Mouse (Mus musculus): ENCODE results near the gene Hpcal4. TPM values are rescaled to one million over a fixed set of nuclear protein-coding genes. Genes with fewer than 3 reads are reported as not detected.
"Not testable (repeated sequence)": the region's sequence is repeated elsewhere in the genome, so short reads cannot be mapped to it uniquely, and the experiment has no call there.

Gene Hpcal4
- polyA plus RNA-seq, 1 experiment from 2014 or later: 1.6 TPM

GRCm38 (mm10) chr4:123155427-123155826 is 27.6 kb upstream of the Hpcal4 start:
- Histone ChIP-seq H3K4me3 (ENCODE audit: low read depth, low read length) (no peak overlapping the region), H3K27ac (replicated peaks; ENCODE audit: low read depth, low read length) (no peak overlapping the region), H3K27me3 (ENCODE audit: control insufficient read depth, insufficient read depth, low read length) (no peaks in the 10 kb centered on the region), H3K4me2 (ENCODE audit: low read depth, low read length) (no peak overlapping the region), H3K36me3 (replicated peaks; ENCODE audit: control insufficient read depth, insufficient read depth, low read depth, low read length) (no peaks in the 10 kb centered on the region), H3K4me1 (ENCODE audit: control insufficient read depth, insufficient read depth, low read length) (no peaks in the 10 kb centered on the region), H3K9ac (replicated peaks; ENCODE audit: low read length) (no peak overlapping the region), H3K9me3 (replicated peaks; ENCODE audit: control insufficient read depth, low read length) (no peaks in the 10 kb centered on the region)
- 61% methylated on average over 2 of the region's 2 CpGs for WGBS
- DNase-seq (ENCODE audit: low spot score): no peak
- ATAC-seq (replicated peaks; ENCODE audit: insufficient number of reproducible peaks, low FRiP score, low TSS enrichment, low read depth): no peak

GRCm38 (mm10) chr4:123155840-123156239 is 27.2 kb upstream of the Hpcal4 start:
- ATAC-seq (replicated peaks; ENCODE audit: insufficient number of reproducible peaks, low FRiP score, low TSS enrichment, low read depth) (no peak), DNase-seq (ENCODE audit: low spot score) (no peak)
- Histone ChIP-seq H3K27me3 (ENCODE audit: control insufficient read depth, insufficient read depth, low read length) (no peaks in the 10 kb centered on the region), H3K27ac (replicated peaks; ENCODE audit: low read depth, low read length) (no peak overlapping the region), H3K4me2 (ENCODE audit: low read depth, low read length) (no peak overlapping the region), H3K9ac (replicated peaks; ENCODE audit: low read length) (no peak overlapping the region), H3K36me3 (replicated peaks; ENCODE audit: control insufficient read depth, insufficient read depth, low read depth, low read length) (no peaks in the 10 kb centered on the region), H3K4me3 (ENCODE audit: low read depth, low read length) (no peak overlapping the region), H3K4me1 (ENCODE audit: control insufficient read depth, insufficient read depth, low read length) (no peaks in the 10 kb centered on the region), H3K9me3 (replicated peaks; ENCODE audit: control insufficient read depth, low read length) (no peaks in the 10 kb centered on the region)

GRCm38 (mm10) chr4:123160571-123160970 is 22.5 kb upstream of the Hpcal4 start:
- 80% methylated on average over 6 of the region's 6 CpGs for WGBS
- no peaks in the 10 kb centered on the region for H3K36me3 ChIP-seq (replicated peaks; ENCODE audit: control insufficient read depth, insufficient read depth, low read depth, low read length)
- no peak overlapping the region for H3K27ac ChIP-seq (replicated peaks; ENCODE audit: low read depth, low read length)
- DNase-seq (ENCODE audit: low spot score) (no peak), ATAC-seq (replicated peaks; ENCODE audit: insufficient number of reproducible peaks, low FRiP score, low TSS enrichment, low read depth) (no peak)
- no peak overlapping the region for H3K9ac ChIP-seq (replicated peaks; ENCODE audit: low read length)
- no peak overlapping the region for H3K4me2 ChIP-seq (ENCODE audit: low read depth, low read length)
- no peaks in the 10 kb centered on the region for H3K9me3 ChIP-seq (replicated peaks; ENCODE audit: control insufficient read depth, low read length)
- H3K4me3 ChIP-seq (ENCODE audit: low read depth, low read length): no peak overlapping the region
- H3K27me3 ChIP-seq (ENCODE audit: control insufficient read depth, insufficient read depth, low read length): peaks cover 3% of the 10 kb centered on the region; the same call in 1 of the 2 replicates
- H3K4me1 ChIP-seq (ENCODE audit: control insufficient read depth, insufficient read depth, low read length): no peaks in the 10 kb centered on the region

GRCm38 (mm10) chr4:123161251-123161650 is 21.8 kb upstream of the Hpcal4 start:
- not testable (repeated sequence) for H3K27me3 ChIP-seq (ENCODE audit: control insufficient read depth, insufficient read depth, low read length); H3K9me3 ChIP-seq (replicated peaks; ENCODE audit: control insufficient read depth, low read length); H3K4me1 ChIP-seq (ENCODE audit: control insufficient read depth, insufficient read depth, low read length); H3K27ac ChIP-seq (replicated peaks; ENCODE audit: low read depth, low read length); ATAC-seq (replicated peaks; ENCODE audit: insufficient number of reproducible peaks, low FRiP score, low TSS enrichment, low read depth); H3K9ac ChIP-seq (replicated peaks; ENCODE audit: low read length); H3K4me3 ChIP-seq (ENCODE audit: low read depth, low read length); DNase-seq (ENCODE audit: low spot score); H3K36me3 ChIP-seq (replicated peaks; ENCODE audit: control insufficient read depth, insufficient read depth, low read depth, low read length); H3K4me2 ChIP-seq (ENCODE audit: low read depth, low read length)
- WGBS: 83% methylated on average over 3 of the region's 3 CpGs

GRCm38 (mm10) chr4:123162305-123162917 is 20.6 kb upstream of the Hpcal4 start:
- H3K4me2 ChIP-seq (ENCODE audit: low read depth, low read length): no peak overlapping the region
- peaks cover 3% of the 10 kb centered on the region; the same call in 1 of the 2 replicates for H3K27me3 ChIP-seq (ENCODE audit: control insufficient read depth, insufficient read depth, low read length)
- H3K9me3 ChIP-seq (replicated peaks; ENCODE audit: control insufficient read depth, low read length): no peaks in the 10 kb centered on the region
- no peak overlapping the region for H3K4me3 ChIP-seq (ENCODE audit: low read depth, low read length)
- H3K9ac ChIP-seq (replicated peaks; ENCODE audit: low read length): no peak overlapping the region
- no peak for DNase-seq (ENCODE audit: low spot score)
- H3K4me1 ChIP-seq (ENCODE audit: control insufficient read depth, insufficient read depth, low read length): no peaks in the 10 kb centered on the region
- H3K27ac ChIP-seq (replicated peaks; ENCODE audit: low read depth, low read length): no peak overlapping the region
- WGBS: 18% methylated on average over 15 of the region's 15 CpGs
- ATAC-seq (replicated peaks; ENCODE audit: insufficient number of reproducible peaks, low FRiP score, low TSS enrichment, low read depth): no peak
- no peaks in the 10 kb centered on the region for H3K36me3 ChIP-seq (replicated peaks; ENCODE audit: control insufficient read depth, insufficient read depth, low read depth, low read length)

GRCm38 (mm10) chr4:123164157-123164556 is 18.9 kb upstream of the Hpcal4 start:
- no peaks in the 10 kb centered on the region for H3K36me3 ChIP-seq (replicated peaks; ENCODE audit: control insufficient read depth, insufficient read depth, low read depth, low read length)
- no peak overlapping the region for H3K27ac ChIP-seq (replicated peaks; ENCODE audit: low read depth, low read length)
- no peak overlapping the region for H3K9ac ChIP-seq (replicated peaks; ENCODE audit: low read length)
- H3K4me1 ChIP-seq (ENCODE audit: control insufficient read depth, insufficient read depth, low read length): no peaks in the 10 kb centered on the region
- WGBS: 91% methylated on average over 15 of the region's 15 CpGs
- H3K4me3 ChIP-seq (ENCODE audit: low read depth, low read length): no peak overlapping the region
- ATAC-seq (replicated peaks; ENCODE audit: insufficient number of reproducible peaks, low FRiP score, low TSS enrichment, low read depth) (no peak), DNase-seq (ENCODE audit: low spot score) (no peak)
- no peak overlapping the region for H3K4me2 ChIP-seq (ENCODE audit: low read depth, low read length)
- peaks cover 3% of the 10 kb centered on the region; the same call in 1 of the 2 replicates for H3K27me3 ChIP-seq (ENCODE audit: control insufficient read depth, insufficient read depth, low read length)
- no peaks in the 10 kb centered on the region for H3K9me3 ChIP-seq (replicated peaks; ENCODE audit: control insufficient read depth, low read length)

- H3K4me1 ChIP-seq (ENCODE audit: control insufficient read depth, insufficient read depth, low read length): no peaks in the 10 kb centered on the region
- no peaks in the 10 kb centered on the region; the same call in 1 of the 2 replicates for H3K9me3 ChIP-seq (replicated peaks; ENCODE audit: control insufficient read depth, low read length)
- no peak overlapping the region for H3K9ac ChIP-seq (replicated peaks; ENCODE audit: low read length)
- H3K27me3 ChIP-seq (ENCODE audit: control insufficient read depth, insufficient read depth, low read length): no peaks in the 10 kb centered on the region
- H3K36me3 ChIP-seq (replicated peaks; ENCODE audit: control insufficient read depth, insufficient read depth, low read depth, low read length): no peaks in the 10 kb centered on the region
- no peak overlapping the region for H3K27ac ChIP-seq (replicated peaks; ENCODE audit: low read depth, low read length)
- H3K4me3 ChIP-seq (ENCODE audit: low read depth, low read length): no peak overlapping the region
- ATAC-seq (replicated peaks; ENCODE audit: insufficient number of reproducible peaks, low FRiP score, low TSS enrichment, low read depth) (no peak), DNase-seq (ENCODE audit: low spot score) (no peak)
- no peak overlapping the region for H3K4me2 ChIP-seq (ENCODE audit: low read depth, low read length)
These were observed 11.2 kb upstream of the Hpcal4 start for GRCm38 (mm10) chr4:123171811-123172210.

GRCm38 (mm10) chr4:123183239-123184056 is 421 bp downstream of the Hpcal4 start:
- DNase-seq (ENCODE audit: low spot score) (peak; percentile 88), ATAC-seq (replicated peaks; ENCODE audit: insufficient number of reproducible peaks, low FRiP score, low TSS enrichment, low read depth) (peak; percentile 88)
- peak overlapping the region; percentile 75 for H3K4me2 ChIP-seq (ENCODE audit: low read depth, low read length)
- 10% methylated on average over 44 of the region's 44 CpGs for WGBS
- H3K9ac ChIP-seq (replicated peaks; ENCODE audit: low read length): peak overlapping the region; percentile 25
- H3K4me3 ChIP-seq (ENCODE audit: low read depth, low read length): peak overlapping the region; percentile 41
- no peaks in the 10 kb centered on the region for H3K36me3 ChIP-seq (replicated peaks; ENCODE audit: control insufficient read depth, insufficient read depth, low read depth, low read length)
- H3K27me3 ChIP-seq (ENCODE audit: control insufficient read depth, insufficient read depth, low read length): peaks cover 40% of the 10 kb centered on the region
- no peaks in the 10 kb centered on the region for H3K9me3 ChIP-seq (replicated peaks; ENCODE audit: control insufficient read depth, low read length)
- no peak overlapping the region for H3K27ac ChIP-seq (replicated peaks; ENCODE audit: low read depth, low read length)
- H3K4me1 ChIP-seq (ENCODE audit: control insufficient read depth, insufficient read depth, low read length): peaks cover 5% of the 10 kb centered on the region; the same call in 1 of the 2 replicates

Data from embryonic facial prominence, embryonic 11.5 days (tissue).